ENCODE assay signal across 20 mouse cellular contexts in genomic region chr14:28072561-28072960, GRCm38 (mm10).
DNase-seq lines count a peak whose midpoint lies in the region; ATAC-seq and TF ChIP-seq lines count a peak whose summit lies in the region.
"Had no signal": no experiment of that assay in that cellular context is flagged by ENCODE, and none has a peak within 500 bp of the region (broad histone marks: within the 10 kb centered on the region; RNA-seq: fewer than 3 reads in every experiment).

No protein-coding gene starts in this region.

- peaks cover 5% of the 10 kb centered on the region; the same call in 1 of the 2 replicates for H3K4me1 ChIP-seq in midbrain, embryonic 11.5 days (ENCODE audit: control insufficient read depth, insufficient read depth, low read length)
- no peaks in the 10 kb centered on the region for H3K4me1 ChIP-seq in midbrain, embryonic 16.5 days (ENCODE audit: control insufficient read depth, insufficient read depth, low read length)
- peaks cover 4% of the 10 kb centered on the region; the same call in 1 of the 2 replicates for H3K4me1 ChIP-seq in forebrain, embryonic 16.5 days (replicated peaks; ENCODE audit: control insufficient read depth, insufficient read depth, low read length)
- H3K4me1 ChIP-seq: embryonic facial prominence, embryonic 13.5 days; heart, embryonic 10.5 days had no signal

- no peak overlapping the region for H3K4me3 ChIP-seq in midbrain, embryonic 11.5 days (ENCODE audit: low read depth, low read length)
- H3K4me3 ChIP-seq in midbrain, embryonic 16.5 days (ENCODE audit: low read depth, low read length): no peak overlapping the region
- H3K4me3 ChIP-seq in forebrain, embryonic 16.5 days (replicated peaks; ENCODE audit: low read length): no peak overlapping the region
- no peak overlapping the region for H3K4me3 ChIP-seq in gastrocnemius, adult 2 months
- H3K4me3 ChIP-seq: embryonic facial prominence, embryonic 13.5 days; heart, embryonic 10.5 days; hindbrain, embryonic 12.5 days had no signal

- no peaks in the 10 kb centered on the region; the same call in 1 of the 2 replicates for H3K27me3 ChIP-seq in midbrain, embryonic 11.5 days (ENCODE audit: control insufficient read depth, insufficient read depth, low read length)
- no peaks in the 10 kb centered on the region for H3K27me3 ChIP-seq in midbrain, embryonic 16.5 days (ENCODE audit: control insufficient read depth, insufficient read depth, low read depth, low read length)
- H3K27me3 ChIP-seq in forebrain, embryonic 16.5 days (replicated peaks; ENCODE audit: control insufficient read depth, insufficient read depth, low read length): no peaks in the 10 kb centered on the region
- H3K27me3 ChIP-seq: embryonic facial prominence, embryonic 13.5 days; hindbrain, embryonic 12.5 days had no signal

- no peak overlapping the region for H3K9ac ChIP-seq in midbrain, embryonic 11.5 days (ENCODE audit: low read length)
- no peak overlapping the region for H3K9ac ChIP-seq in midbrain, embryonic 16.5 days (ENCODE audit: low read depth, low read length)
- H3K9ac ChIP-seq in forebrain, embryonic 16.5 days (replicated peaks; ENCODE audit: low read depth, low read length): no peak overlapping the region
- H3K9ac ChIP-seq: embryonic facial prominence, embryonic 13.5 days; hindbrain, embryonic 12.5 days had no signal

- H3K27ac ChIP-seq in midbrain, embryonic 11.5 days (ENCODE audit: low read depth, low read length): no peak overlapping the region
- H3K27ac ChIP-seq in midbrain, embryonic 16.5 days (ENCODE audit: low read length): no peak overlapping the region
- no peak overlapping the region for H3K27ac ChIP-seq in forebrain, embryonic 16.5 days (ENCODE audit: low read length)
- H3K27ac ChIP-seq in gastrocnemius, adult 2 months: no peak overlapping the region
- H3K27ac ChIP-seq: embryonic facial prominence, embryonic 13.5 days; heart, embryonic 10.5 days; hindbrain, embryonic 12.5 days had no signal

- no peaks in the 10 kb centered on the region for H3K9me3 ChIP-seq in midbrain, embryonic 11.5 days (ENCODE audit: control insufficient read depth, low read length)
- no peaks in the 10 kb centered on the region for H3K9me3 ChIP-seq in midbrain, embryonic 16.5 days (replicated peaks; ENCODE audit: control insufficient read depth, low read length, poor library complexity, severe bottlenecking)
- no peaks in the 10 kb centered on the region for H3K9me3 ChIP-seq in forebrain, embryonic 16.5 days (ENCODE audit: control insufficient read depth, low read length)
- H3K9me3 ChIP-seq: embryonic facial prominence, embryonic 13.5 days; heart, embryonic 10.5 days; hindbrain, embryonic 12.5 days had no signal

- WGBS in midbrain, embryonic 11.5 days: 80% methylated on average over 3 of the region's 3 CpGs
- whole genome bisulfite sequencing in midbrain, embryonic 16.5 days: 87% methylated on average over 3 of the region's 3 CpGs
- 84% methylated on average over 3 of the region's 3 CpGs for WGBS in forebrain, embryonic 16.5 days

- H3K4me2 ChIP-seq in midbrain, embryonic 11.5 days: no peak overlapping the region
- no peak overlapping the region for H3K4me2 ChIP-seq in midbrain, embryonic 16.5 days (ENCODE audit: low read length)
- no peak overlapping the region for H3K4me2 ChIP-seq in forebrain, embryonic 16.5 days (ENCODE audit: low read length)
- H3K4me2 ChIP-seq: embryonic facial prominence, embryonic 13.5 days; hindbrain, embryonic 12.5 days had no signal

- H3K36me3 ChIP-seq in midbrain, embryonic 11.5 days (ENCODE audit: control insufficient read depth, insufficient read depth, low read length): no peaks in the 10 kb centered on the region
- H3K36me3 ChIP-seq in midbrain, embryonic 16.5 days (ENCODE audit: control insufficient read depth, insufficient read depth, low read length): no peaks in the 10 kb centered on the region; the same call in 1 of the 2 replicates
- H3K36me3 ChIP-seq in forebrain, embryonic 16.5 days (ENCODE audit: control insufficient read depth, insufficient read depth): no peaks in the 10 kb centered on the region
- H3K36me3 ChIP-seq: embryonic facial prominence, embryonic 13.5 days; heart, embryonic 10.5 days; hindbrain, embryonic 12.5 days had no signal

- DNase-seq in adrenal gland, postnatal 14 days: peak; percentile 4
- DNase-seq in adrenal gland, adult 8-10 months: no peak
- peak; percentile 64 for DNase-seq in midbrain, embryonic 11.5 days (ENCODE audit: low spot score, missing footprints)
- peak; percentile 32 for DNase-seq in lung, postnatal 14 days
- DNase-seq in right cerebral cortex, postnatal 4 days: no peak
- DNase-seq in gastrocnemius, adult 2 months: no peak
- DNase-seq: cerebellum, adult 11-12 months; cerebellum, adult 9-10 months; cerebellum, postnatal 25 days; gastrocnemius, postnatal 10 days; heart, adult 18-20 months; heart, postnatal 10 days; heart, postnatal 4 days had no signal

- no peak for ATAC-seq in midbrain, embryonic 11.5 days (ENCODE audit: low FRiP score)
- ATAC-seq in midbrain, embryonic 16.5 days: no peak
- no peak for ATAC-seq in forebrain, embryonic 16.5 days
- ATAC-seq: forebrain, embryonic 14.5 days; hindbrain, embryonic 16.5 days had no signal

- TF ChIP-seq CTCF in gastrocnemius, adult 2 months (IDR thresholded peaks at IDR 0.05): no peak

- intact Hi-C loops in gastrocnemius, adult 2 months (cut with DNase I): no loop called here

Comparison
In these comparisons a context has a peak if more than half of its experiments do, and no peak if none do; other contexts are left out.
1. DNase-seq: peak in adrenal gland, postnatal 14 days (single experiment), midbrain, embryonic 11.5 days (single experiment) and lung, postnatal 14 days (single experiment); none in adrenal gland, adult 8-10 months (single experiment), right cerebral cortex, postnatal 4 days (single experiment) and gastrocnemius, adult 2 months (single experiment).